Comparison of ENCODE assay signal across 7 mouse cellular contexts in the genomic region with DNA sequence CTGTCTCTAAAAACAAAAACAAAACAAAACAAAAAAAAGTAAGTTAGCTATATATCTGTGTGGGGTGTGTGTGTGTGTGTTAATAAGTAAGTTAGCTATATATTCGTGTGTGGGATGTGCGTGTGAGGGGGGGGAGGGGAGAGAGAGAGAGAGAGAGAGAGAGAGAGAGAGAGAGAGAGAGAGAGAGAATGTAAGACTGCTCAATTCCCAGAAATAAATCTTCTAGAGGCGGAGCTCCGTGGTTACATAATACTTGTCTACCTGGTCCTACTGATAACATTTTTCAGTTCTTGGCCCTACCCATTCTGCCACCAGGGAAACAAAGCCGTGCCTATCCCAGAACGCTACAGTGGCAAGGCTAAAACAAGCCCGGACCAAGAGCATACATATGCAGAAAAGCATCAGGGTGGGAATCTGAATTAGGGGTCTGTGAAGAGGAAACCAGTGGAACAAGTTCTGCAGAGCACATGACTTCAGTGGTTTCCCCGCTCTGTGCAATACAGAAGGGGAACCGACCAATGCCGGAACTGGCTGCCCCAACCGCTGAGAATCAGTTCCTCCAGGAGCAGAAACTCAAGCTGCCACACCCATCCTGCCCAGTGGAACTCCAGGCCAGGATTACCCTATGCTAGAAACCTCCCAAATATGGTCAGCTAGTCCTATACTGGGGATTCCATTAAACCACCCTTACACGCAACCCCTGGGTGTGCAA. TPM values are rescaled to one million over a fixed set of nuclear protein-coding genes. Genes with fewer than 3 reads are reported as not detected.
DNase-seq lines count a peak whose midpoint lies in the region; ATAC-seq and TF ChIP-seq lines count a peak whose summit lies in the region.

No protein-coding gene starts in this region.

- no peaks in the 10 kb centered on the region for H3K27me3 ChIP-seq in MEL (ENCODE audit: control insufficient read depth in 1 of 2, insufficient read depth in 2 of 2, low read length in 2 of 2)
- H3K27me3 ChIP-seq in liver, embryonic 13.5 days: no peaks in the 10 kb centered on the region
- no peaks in the 10 kb centered on the region for H3K27me3 ChIP-seq in spleen, adult 2 months (ENCODE audit: control insufficient read depth, insufficient read depth, low read length)

- H3K36me3 ChIP-seq in MEL (ENCODE audit: control insufficient read depth in 1 of 2, insufficient read depth in 2 of 2, low read length in 2 of 2): peaks cover 0 to 25% of the 10 kb centered on the region in 2 experiments; a peak in 2 of 4 replicates
- H3K36me3 ChIP-seq in liver, embryonic 13.5 days: no peaks in the 10 kb centered on the region
- no peaks in the 10 kb centered on the region for H3K36me3 ChIP-seq in spleen, adult 2 months (ENCODE audit: control insufficient read depth, insufficient read depth, low read length)

- peak; percentile 92 for DNase-seq in MEL (ENCODE audit: low read depth, low spot score)
- DNase-seq in heart, postnatal 4 days: peak; percentile 64
- peak; percentile 50 for DNase-seq in liver, embryonic 13.5 days
- peak; percentile 84 to 88 for DNase-seq in spleen, adult 2 months (ENCODE audit: low read depth in 1 of 2, low spot score in 2 of 2)
- DNase-seq in cerebellum, adult 8-10 months: no peak

- H3K4me2 ChIP-seq in liver, embryonic 13.5 days: peak overlapping the region; percentile 41

- peak overlapping the region; percentile 93 for H3K27ac ChIP-seq in MEL (ENCODE audit: control insufficient read depth, low read depth, low read length)
- no peak overlapping the region for H3K27ac ChIP-seq in liver, embryonic 13.5 days
- H3K27ac ChIP-seq in spleen, adult 2 months (ENCODE audit: insufficient read depth, low read length): peak overlapping the region; percentile 93

- H3K4me1 ChIP-seq in MEL (ENCODE audit: control insufficient read depth in 1 of 2, insufficient read depth in 2 of 2, low read length in 2 of 2): peaks cover 5 to 35% of the 10 kb centered on the region in 2 experiments
- peaks cover 56% of the 10 kb centered on the region for H3K4me1 ChIP-seq in liver, embryonic 13.5 days (replicated peaks)
- peaks cover 51% of the 10 kb centered on the region for H3K4me1 ChIP-seq in spleen, adult 2 months (ENCODE audit: control insufficient read depth, insufficient read depth, insufficient read length)

- peak overlapping the region; percentile 42 for H3K9ac ChIP-seq in MEL (ENCODE audit: control insufficient read depth, low read depth, low read length, poor library complexity, severe bottlenecking)
- no peak overlapping the region for H3K9ac ChIP-seq in liver, embryonic 13.5 days

- peak; percentile 81 for ATAC-seq in common myeloid progenitor, adult 5-6 weeks (replicated peaks; ENCODE audit: low read depth, poor library complexity, severe bottlenecking)
- ATAC-seq in liver, embryonic 13.5 days (ENCODE audit: low read depth): peak; percentile 45
- no peak for ATAC-seq in cerebellum, adult (ENCODE audit: insufficient number of reproducible peaks, low FRiP score, low TSS enrichment)

- TF ChIP-seq RAD21 in MEL (IDR thresholded peaks at IDR 0.05; ENCODE audit: low read depth, low read length): no peak

- peaks cover 11% of the 10 kb centered on the region for H3K79me2 ChIP-seq in MEL (ENCODE audit: control insufficient read depth, insufficient read depth, low read length, poor library complexity)

- 11% methylated on average over 12 of the region's 12 CpGs for WGBS in liver, embryonic 13.5 days (ENCODE audit: insufficient replicate concordance)
- WGBS in spleen, adult 2 months: 4% methylated on average over 12 of the region's 12 CpGs

- peak; percentile 39 to 40; a peak in 2 of 4 replicates for TF ChIP-seq EP300 in MEL (IDR thresholded peaks at IDR 0.05; ENCODE audit: low read depth in 1 of 2, low read length in 2 of 2)

- H3K9me3 ChIP-seq in MEL (replicated peaks; ENCODE audit: insufficient read depth, low read length): no peaks in the 10 kb centered on the region
- H3K9me3 ChIP-seq in liver, embryonic 13.5 days (replicated peaks): no peaks in the 10 kb centered on the region

- no peak for TF ChIP-seq POLR2A in MEL (IDR thresholded peaks at IDR 0.05; ENCODE audit: control insufficient read depth in 1 of 2, insufficient read depth in 1 of 2, low read depth in 1 of 2, low read length in 2 of 2, poor library complexity in 1 of 2)
- no peak for TF ChIP-seq POLR2A in spleen, adult 2 months (IDR thresholded peaks at IDR 0.05; ENCODE audit: low read depth, low read length)

- TF ChIP-seq CTCF in MEL (IDR thresholded peaks at IDR 0.05 in 2 of 3, conservative IDR thresholded peaks at IDR 0.05 in 1 of 3; ENCODE audit: control insufficient read depth in 1 of 3, insufficient read depth in 1 of 3, low read depth in 2 of 3, low read length in 3 of 3, poor library complexity in 1 of 3, severe bottlenecking in 1 of 3): no peak
- no peak for TF ChIP-seq CTCF in spleen, adult 2 months (IDR thresholded peaks at IDR 0.05; ENCODE audit: extremely low read depth, insufficient read depth, insufficient read length, insufficient replicate concordance)

- H3K4me3 ChIP-seq in MEL (ENCODE audit: control insufficient read depth in 1 of 2, insufficient read depth in 1 of 2, low read depth in 2 of 2, low read length in 2 of 2): peak overlapping the region; percentile 46 to 48
- 0 out of 2 replicates have a peak overlapping the region, but pooled peaks have one; percentile 7 for H3K4me3 ChIP-seq in liver, embryonic 13.5 days (replicated peaks)
- H3K4me3 ChIP-seq in spleen, adult 2 months (ENCODE audit: extremely low read depth, insufficient read depth, insufficient read length): peak overlapping the region; percentile 27; the same call in 1 of the 2 replicates

TF ChIP-seq in MEL, 35 proteins besides CTCF, POLR2A, EP300 and RAD21:
- no peak for TF ChIP-seq ZKSCAN1 (IDR thresholded peaks at IDR 0.05; ENCODE audit: low read depth, low read length)
- TF ChIP-seq ZNF384 (IDR thresholded peaks at IDR 0.05; ENCODE audit: low read depth, low read length): no peak
- peak; percentile 36; the same call in 1 of the 2 replicates for TF ChIP-seq BHLHE40 (IDR thresholded peaks at IDR 0.05; ENCODE audit: borderline replicate concordance, low read depth, low read length)
- TF ChIP-seq CHD2 (IDR thresholded peaks at IDR 0.05; ENCODE audit: low read length): no peak
- TF ChIP-seq JUND (IDR thresholded peaks at IDR 0.05; ENCODE audit: low read depth, low read length): peak; percentile 94
- TF ChIP-seq ELF1 (IDR thresholded peaks at IDR 0.05; ENCODE audit: low read depth, low read length): peak; percentile 72; the same call in 1 of the 2 replicates
- TF ChIP-seq TAL1 (IDR thresholded peaks at IDR 0.05; ENCODE audit: low read length): peak; percentile 36; the same call in 1 of the 2 replicates
- no peak for TF ChIP-seq HCFC1 (IDR thresholded peaks at IDR 0.05; ENCODE audit: low read depth, low read length)
- TF ChIP-seq GATA1 (IDR thresholded peaks at IDR 0.05; ENCODE audit: low read depth, low read length): no peak; the same call in 1 of the 2 replicates
- TF ChIP-seq ETS1 (IDR thresholded peaks at IDR 0.05; ENCODE audit: low read depth, low read length): no peak; the same call in 1 of the 2 replicates
- TF ChIP-seq SIN3A (IDR thresholded peaks at IDR 0.05; ENCODE audit: low read length): peak; percentile 54; the same call in 1 of the 2 replicates
- TF ChIP-seq MAX (IDR thresholded peaks at IDR 0.05; ENCODE audit: low read length): peak; percentile 73
- peak; percentile 68 for TF ChIP-seq MXI1 (IDR thresholded peaks at IDR 0.05; ENCODE audit: low read depth, low read length)
- TF ChIP-seq USF1 (IDR thresholded peaks at IDR 0.05; ENCODE audit: low read depth, low read length): peak; percentile 85
- TF ChIP-seq MYB (IDR thresholded peaks at IDR 0.05; ENCODE audit: low read depth, low read length): peak; percentile 43; the same call in 1 of the 2 replicates
- TF ChIP-seq ZC3H11A (IDR thresholded peaks at IDR 0.05; ENCODE audit: low read depth, low read length): no peak
- TF ChIP-seq MYC (IDR thresholded peaks at IDR 0.05; ENCODE audit: low read depth, low read length): peak; percentile 84

RNA-seq across cellular contexts. Expression of a gene that starts 46.7 kb away (rescaled TPM):
- 20.6 and 29.4 TPM in 2 replicates for total RNA-seq in MEL (2012; rRNA removed)
- 10 to 100 TPM; 58.8 to 87.9 TPM for polyA plus RNA-seq in MEL (2012; ENCODE audit: insufficient read depth in 1 of 2, insufficient read length in 2 of 2, low read depth in 1 of 2, low replicate concordance in 2 of 2, missing spikeins in 1 of 2)
- total RNA-seq in common myeloid progenitor, adult 5-6 weeks (2017): 84.8 and 101 TPM in 2 replicates
- 10 to 100 TPM; 77.6 to 84.1 TPM for total RNA-seq in heart, postnatal 4 days (2021)
- 13.1 and 15.6 TPM in 2 replicates for polyA plus RNA-seq in liver, embryonic 13.5 days (2015; fragmentation: Nextera tagmentation; extraction: Ambion mirVana)
- polyA plus RNA-seq in spleen, adult 2 months (2012; rRNA removed): 55.9 and 70.9 TPM in 2 replicates
